Mouse (Mus musculus): Measurements from ENCODE around the gene Dpyd. TPM values are rescaled to one million over a fixed set of nuclear protein-coding genes. Genes with fewer than 3 reads are reported as not detected.

Dpyd gene
- polyA plus RNA-seq, 1 experiment from 2014 or later: 2.9 TPM

GRCm38 (mm10) chr3:118590559-118590958, 28.6 kb downstream of the Dpyd start:
- DNase-seq (ENCODE audit: low spot score, missing footprints): no peak
- no peaks in the 10 kb centered on the region for H3K36me3 ChIP-seq (ENCODE audit: control insufficient read depth, insufficient read depth, low read length)
- no peak overlapping the region for H3K4me3 ChIP-seq (ENCODE audit: low read depth, low read length)
- H3K9me3 ChIP-seq (ENCODE audit: control insufficient read depth, low read length): no peaks in the 10 kb centered on the region
- no peak overlapping the region for H3K4me2 ChIP-seq
- H3K9ac ChIP-seq (ENCODE audit: low read length): no peak overlapping the region
- 81% methylated on average over 1 of the region's 1 CpGs for WGBS
- no peaks in the 10 kb centered on the region for H3K27me3 ChIP-seq (ENCODE audit: control insufficient read depth, insufficient read depth, low read length)
- no peaks in the 10 kb centered on the region for H3K4me1 ChIP-seq (ENCODE audit: control insufficient read depth, insufficient read depth, low read length)
- no peak for ATAC-seq (ENCODE audit: low FRiP score)
- no peak overlapping the region for H3K27ac ChIP-seq (ENCODE audit: low read depth, low read length)

GRCm38 (mm10) chr3:118594864-118595263, 32.9 kb downstream of the Dpyd start:
- Histone ChIP-seq H3K27ac (ENCODE audit: low read depth, low read length) (no peak overlapping the region), H3K4me1 (ENCODE audit: control insufficient read depth, insufficient read depth, low read length) (no peaks in the 10 kb centered on the region), H3K9me3 (ENCODE audit: control insufficient read depth, low read length) (no peaks in the 10 kb centered on the region), H3K9ac (ENCODE audit: low read length) (no peak overlapping the region), H3K27me3 (ENCODE audit: control insufficient read depth, insufficient read depth, low read length) (no peaks in the 10 kb centered on the region), H3K36me3 (ENCODE audit: control insufficient read depth, insufficient read depth, low read length) (no peaks in the 10 kb centered on the region), H3K4me3 (ENCODE audit: low read depth, low read length) (no peak overlapping the region), H3K4me2 (no peak overlapping the region)
- DNase-seq (ENCODE audit: low spot score, missing footprints) (no peak), ATAC-seq (ENCODE audit: low FRiP score) (no peak)
- 94% methylated on average over 4 of the region's 4 CpGs for WGBS

- 95% methylated on average over 2 of the region's 2 CpGs for WGBS
- ATAC-seq (ENCODE audit: low FRiP score) (no peak), DNase-seq (ENCODE audit: low spot score, missing footprints) (no peak)
- Histone ChIP-seq H3K36me3 (ENCODE audit: control insufficient read depth, insufficient read depth, low read length) (no peaks in the 10 kb centered on the region), H3K4me1 (ENCODE audit: control insufficient read depth, insufficient read depth, low read length) (no peaks in the 10 kb centered on the region), H3K27me3 (ENCODE audit: control insufficient read depth, insufficient read depth, low read length) (no peaks in the 10 kb centered on the region), H3K27ac (ENCODE audit: low read depth, low read length) (no peak overlapping the region), H3K4me2 (no peak overlapping the region), H3K4me3 (ENCODE audit: low read depth, low read length) (no peak overlapping the region), H3K9me3 (ENCODE audit: control insufficient read depth, low read length) (no peaks in the 10 kb centered on the region), H3K9ac (ENCODE audit: low read length) (no peak overlapping the region)
Measured at GRCm38 (mm10) chr3:118595693-118596092, 33.8 kb downstream of the Dpyd start.

GRCm38 (mm10) chr3:118601689-118602640, 40.0 kb downstream of the Dpyd start:
- H3K9ac ChIP-seq (ENCODE audit: low read length): no peak overlapping the region
- no peak overlapping the region for H3K4me2 ChIP-seq
- no peak overlapping the region for H3K4me3 ChIP-seq (ENCODE audit: low read depth, low read length)
- 91% methylated on average over 7 of the region's 7 CpGs for WGBS
- H3K4me1 ChIP-seq (ENCODE audit: control insufficient read depth, insufficient read depth, low read length): no peaks in the 10 kb centered on the region
- ATAC-seq (ENCODE audit: low FRiP score): no peak
- no peak for DNase-seq (ENCODE audit: low spot score, missing footprints)
- no peaks in the 10 kb centered on the region for H3K36me3 ChIP-seq (ENCODE audit: control insufficient read depth, insufficient read depth, low read length)
- H3K27me3 ChIP-seq (ENCODE audit: control insufficient read depth, insufficient read depth, low read length): no peaks in the 10 kb centered on the region
- no peaks in the 10 kb centered on the region for H3K9me3 ChIP-seq (ENCODE audit: control insufficient read depth, low read length)
- H3K27ac ChIP-seq (ENCODE audit: low read depth, low read length): no peak overlapping the region

GRCm38 (mm10) chr3:118608708-118609107, 46.8 kb downstream of the Dpyd start:
- no peaks in the 10 kb centered on the region for H3K9me3 ChIP-seq (ENCODE audit: control insufficient read depth, low read length)
- no peak overlapping the region for H3K27ac ChIP-seq (ENCODE audit: low read depth, low read length)
- no peaks in the 10 kb centered on the region for H3K27me3 ChIP-seq (ENCODE audit: control insufficient read depth, insufficient read depth, low read length)
- no peak overlapping the region for H3K9ac ChIP-seq (ENCODE audit: low read length)
- DNase-seq (ENCODE audit: low spot score, missing footprints) (no peak), ATAC-seq (ENCODE audit: low FRiP score) (no peak)
- no peaks in the 10 kb centered on the region for H3K4me1 ChIP-seq (ENCODE audit: control insufficient read depth, insufficient read depth, low read length)
- H3K4me3 ChIP-seq (ENCODE audit: low read depth, low read length): no peak overlapping the region
- 81% methylated on average over 4 of the region's 4 CpGs for WGBS
- no peak overlapping the region for H3K4me2 ChIP-seq
- H3K36me3 ChIP-seq (ENCODE audit: control insufficient read depth, insufficient read depth, low read length): no peaks in the 10 kb centered on the region

- Histone ChIP-seq H3K4me1 (ENCODE audit: control insufficient read depth, insufficient read depth, low read length) (peaks cover 3% of the 10 kb centered on the region; the same call in 1 of the 2 replicates), H3K4me3 (ENCODE audit: low read depth, low read length) (no peak overlapping the region), H3K27me3 (ENCODE audit: control insufficient read depth, insufficient read depth, low read length) (no peaks in the 10 kb centered on the region), H3K36me3 (ENCODE audit: control insufficient read depth, insufficient read depth, low read length) (no peaks in the 10 kb centered on the region), H3K9ac (ENCODE audit: low read length) (no peak overlapping the region), H3K27ac (ENCODE audit: low read depth, low read length) (no peak overlapping the region), H3K4me2 (no peak overlapping the region), H3K9me3 (ENCODE audit: control insufficient read depth, low read length) (no peaks in the 10 kb centered on the region)
- DNase-seq (ENCODE audit: low spot score, missing footprints): peak; percentile 85
- ATAC-seq (ENCODE audit: low FRiP score): peak; percentile 81
- WGBS: 46% methylated on average over 9 of the region's 9 CpGs
Measured at GRCm38 (mm10) chr3:118626455-118627375, 64.8 kb downstream of the Dpyd start.

- ATAC-seq (ENCODE audit: low FRiP score) (no peak), DNase-seq (ENCODE audit: low spot score, missing footprints) (no peak)
- WGBS: 87% methylated on average over 1 of the region's 1 CpGs
- Histone ChIP-seq H3K36me3 (ENCODE audit: control insufficient read depth, insufficient read depth, low read length) (no peaks in the 10 kb centered on the region), H3K4me2 (no peak overlapping the region), H3K27me3 (ENCODE audit: control insufficient read depth, insufficient read depth, low read length) (no peaks in the 10 kb centered on the region), H3K9me3 (ENCODE audit: control insufficient read depth, low read length) (no peaks in the 10 kb centered on the region), H3K27ac (ENCODE audit: low read depth, low read length) (no peak overlapping the region), H3K4me1 (ENCODE audit: control insufficient read depth, insufficient read depth, low read length) (peaks cover 3% of the 10 kb centered on the region; the same call in 1 of the 2 replicates), H3K9ac (ENCODE audit: low read length) (no peak overlapping the region), H3K4me3 (ENCODE audit: low read depth, low read length) (no peak overlapping the region)
Measured at GRCm38 (mm10) chr3:118629737-118630136, 67.8 kb downstream of the Dpyd start.

- no peaks in the 10 kb centered on the region for H3K9me3 ChIP-seq (ENCODE audit: control insufficient read depth, low read length)
- DNase-seq (ENCODE audit: low spot score, missing footprints): no peak
- H3K4me2 ChIP-seq: no peak overlapping the region
- ATAC-seq (ENCODE audit: low FRiP score): no peak
- no peaks in the 10 kb centered on the region for H3K36me3 ChIP-seq (ENCODE audit: control insufficient read depth, insufficient read depth, low read length)
- no peak overlapping the region for H3K4me3 ChIP-seq (ENCODE audit: low read depth, low read length)
- H3K27ac ChIP-seq (ENCODE audit: low read depth, low read length): no peak overlapping the region
- H3K9ac ChIP-seq (ENCODE audit: low read length): no peak overlapping the region
- H3K27me3 ChIP-seq (ENCODE audit: control insufficient read depth, insufficient read depth, low read length): no peaks in the 10 kb centered on the region
- WGBS: 94% methylated on average over 10 of the region's 10 CpGs
- no peaks in the 10 kb centered on the region for H3K4me1 ChIP-seq (ENCODE audit: control insufficient read depth, insufficient read depth, low read length)
Measured at GRCm38 (mm10) chr3:118646024-118646570, 84.2 kb downstream of the Dpyd start.

Data from midbrain, embryonic 11.5 days (tissue).